Mouse (Mus musculus) C2C12 (cell line): ENCODE results near the gene Gm20532.

Experiments used
- CEBPB ChIP-seq: IDR thresholded peaks from one replicate; pipeline ENCODE4 v1.6.1; 2011; ENCODE audit warnings: low read depth, mild to moderate bottlenecking, control low read depth, moderate library complexity
- CTCF ChIP-seq: IDR thresholded peaks from one replicate; pipeline ENCODE4 v1.5.1; 2011; ENCODE audit not compliant: control insufficient read depth, insufficient read depth, insufficient read length
- FOSL1 ChIP-seq: IDR thresholded peaks from one replicate; pipeline ENCODE4 v1.8.0; 2011; ENCODE audit warnings: mild to moderate bottlenecking, low read length; ENCODE audit not compliant: poor library complexity, insufficient read depth, severe bottlenecking
- MAX ChIP-seq: IDR thresholded peaks from one replicate; pipeline ENCODE4 v1.6.1; 2011; ENCODE audit warnings: mild to moderate bottlenecking, control low read depth
- MYOD1 ChIP-seq: IDR thresholded peaks from one replicate; pipeline ENCODE4 v1.6.1; 2011; ENCODE audit warnings: low read depth; ENCODE audit not compliant: control insufficient read depth, insufficient read length
- MYOG ChIP-seq: IDR thresholded peaks from one replicate; pipeline ENCODE4 v1.6.1; 2011; ENCODE audit not compliant: control insufficient read depth, insufficient read length; ENCODE audit errors: extremely low read depth
- USF1 ChIP-seq: IDR thresholded peaks from one replicate; pipeline ENCODE4 v1.6.1; 2011; ENCODE audit warnings: low read depth, mild to moderate bottlenecking, control low read depth, moderate library complexity

DNA sequence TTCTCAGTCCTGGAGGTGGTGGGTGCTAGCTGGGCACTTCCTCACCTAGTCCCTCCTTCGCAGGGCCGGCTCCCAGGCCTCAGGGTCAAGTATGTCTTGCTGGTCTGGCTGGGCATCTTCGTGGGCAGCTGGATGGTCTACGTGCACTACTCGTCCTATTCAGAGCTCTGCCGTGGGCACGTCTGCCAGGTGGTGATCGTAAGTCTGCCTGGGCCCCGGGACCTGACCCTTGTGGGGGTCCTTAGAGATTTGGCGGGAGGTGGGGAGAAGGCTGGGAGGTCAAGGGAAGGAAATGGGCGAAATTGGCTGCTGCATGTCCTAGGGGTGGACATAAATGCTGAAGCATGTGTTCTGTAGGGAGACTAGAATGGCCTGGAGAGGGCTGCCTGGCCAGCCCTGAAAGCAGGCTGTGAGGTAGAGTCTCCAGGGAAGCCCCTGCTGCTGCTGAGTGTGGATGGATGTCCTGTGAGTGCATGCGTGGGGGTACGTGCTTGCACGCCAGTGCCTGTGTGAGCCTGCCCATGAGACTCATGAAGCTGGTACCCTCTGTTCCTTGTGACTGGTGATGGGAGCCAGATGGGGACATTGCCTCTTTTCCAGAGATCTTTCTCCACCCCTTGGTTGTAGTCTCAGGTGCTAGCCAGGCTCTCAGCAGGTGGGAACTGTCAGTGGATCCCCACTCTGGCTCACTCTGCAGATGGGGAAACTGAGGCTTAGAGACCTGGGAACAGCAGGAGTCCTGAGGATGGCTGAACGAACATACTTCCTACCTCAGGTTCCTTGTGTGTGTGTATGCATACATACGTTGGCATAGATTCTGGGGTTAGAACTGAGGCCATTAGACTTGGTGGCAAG, 46.3 kb downstream of the Gm20532 start:
- TF ChIP-seq CTCF (no peak), MAX (no peak), MYOD1 (no peak), MYOG (no peak), FOSL1 (no peak), USF1 (no peak), CEBPB (no peak)
